Mouse (Mus musculus): ENCODE results near the gene Chrm5. TPM values are rescaled to one million over a fixed set of nuclear protein-coding genes. Genes with fewer than 3 reads are reported as not detected.

The Chrm5 gene
- not detected for total RNA-seq (2021)
- long read RNA-seq, experiment 1, result 0 reads
- long read RNA-seq, experiment 2, result 0 reads

DNA sequence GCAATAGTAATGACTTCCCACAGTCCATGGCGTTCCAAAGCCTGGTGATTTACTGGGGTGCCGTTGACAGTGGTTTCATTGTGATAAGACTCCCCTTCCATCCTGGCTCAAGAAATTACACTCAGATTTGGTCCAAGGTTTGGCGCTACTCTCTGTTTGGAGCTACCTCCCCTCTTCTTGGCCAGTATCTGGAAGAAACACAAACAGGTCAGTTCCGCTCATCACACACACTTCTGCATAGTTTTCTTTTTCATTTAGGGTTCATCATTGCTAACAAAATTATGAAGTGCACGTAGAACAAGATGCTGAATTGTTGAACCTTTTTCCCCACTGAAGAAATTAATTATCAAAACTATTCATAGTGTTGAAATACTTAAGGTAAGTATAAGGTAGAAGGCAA, at the start of gene Chrm5:
Chrm5 (minus strand) TSS at position 101 of the 400 bp plus-strand sequence.
- DNase-seq, result no peak

DNA sequence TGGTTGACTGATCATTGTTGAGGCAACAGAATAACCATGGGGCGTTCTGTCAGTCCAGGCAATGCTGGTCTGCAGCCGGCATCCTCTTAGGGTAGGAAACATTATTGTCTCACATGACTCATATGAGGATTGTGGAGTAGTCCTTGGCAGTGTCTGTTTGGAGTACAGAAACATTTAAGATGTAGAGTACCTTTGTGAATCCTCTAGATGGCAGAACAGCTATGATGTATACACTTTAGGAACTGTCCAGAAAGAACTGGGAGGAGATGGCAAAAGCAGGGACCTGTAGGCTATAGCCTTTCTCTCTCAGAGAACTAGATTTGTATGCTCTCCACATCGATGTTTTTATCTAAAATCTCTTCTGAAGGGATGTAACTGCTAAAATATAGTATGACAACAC, 46.4 kb upstream of the Chrm5 start:
- no peak for DNase-seq

DNA sequence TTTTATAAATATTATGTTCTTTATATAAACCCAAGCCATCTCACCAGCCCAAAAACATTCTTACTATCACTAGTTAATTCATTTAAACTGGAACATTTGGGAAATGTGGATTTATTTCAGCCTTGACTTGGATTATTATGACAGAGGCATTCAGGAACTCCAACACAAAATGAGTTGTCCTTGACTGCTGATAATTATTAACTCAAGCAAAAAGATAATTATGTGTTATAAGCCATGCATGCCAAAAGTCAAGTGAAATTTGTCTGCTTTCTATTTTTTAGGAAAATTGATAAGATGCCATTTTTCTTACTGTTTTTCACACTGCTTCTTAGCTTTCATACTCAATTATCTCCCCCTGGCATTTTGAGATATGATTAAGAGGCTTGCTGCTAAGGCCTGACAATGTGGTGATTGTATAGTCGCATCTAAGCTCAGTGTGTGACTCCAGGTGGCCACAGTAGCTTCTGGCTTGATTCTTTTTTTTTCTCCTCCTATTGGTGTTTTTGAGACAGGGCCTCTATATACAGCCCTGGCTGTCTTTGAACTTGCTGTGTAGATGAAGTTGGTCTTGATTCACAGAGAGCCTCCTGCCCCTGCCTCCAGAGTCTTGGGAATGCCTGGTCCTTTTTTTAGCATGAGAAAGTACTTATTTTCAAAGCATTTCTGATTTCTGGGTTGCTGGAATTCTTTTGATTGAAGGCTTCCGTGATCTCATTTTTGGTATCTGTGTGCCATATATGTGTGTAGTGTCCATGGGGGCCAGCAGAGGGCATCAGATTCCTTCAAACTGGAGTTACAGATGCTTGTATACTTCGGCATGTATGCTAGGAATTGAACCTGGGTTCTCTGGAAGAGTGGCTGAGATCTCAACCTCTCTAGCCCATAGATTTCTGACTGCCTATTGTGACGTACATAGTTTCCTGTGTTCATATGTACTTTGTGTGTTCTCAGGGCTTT, 40.2 kb upstream of the Chrm5 start:
- DNase-seq, result no peak

DNA sequence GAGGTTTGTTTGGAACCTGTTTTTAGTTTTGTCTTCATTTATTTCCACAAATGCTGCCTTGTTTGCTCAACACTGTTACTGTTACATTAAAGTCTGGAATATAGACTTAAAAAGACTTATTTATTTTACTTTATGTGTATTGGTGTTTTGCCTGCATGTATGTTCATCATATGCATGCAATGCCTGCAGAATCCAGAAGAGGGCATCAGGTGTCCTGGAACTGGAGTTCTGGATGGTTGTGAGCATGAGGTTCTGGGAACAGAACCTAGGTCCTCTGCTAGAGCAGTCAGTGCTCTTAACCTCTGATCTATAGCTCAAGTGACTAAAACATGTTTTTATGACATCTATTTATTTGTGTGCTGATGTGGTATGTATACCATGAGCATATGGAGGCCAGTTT, 38.0 kb upstream of the Chrm5 start:
- no peak for DNase-seq

DNA sequence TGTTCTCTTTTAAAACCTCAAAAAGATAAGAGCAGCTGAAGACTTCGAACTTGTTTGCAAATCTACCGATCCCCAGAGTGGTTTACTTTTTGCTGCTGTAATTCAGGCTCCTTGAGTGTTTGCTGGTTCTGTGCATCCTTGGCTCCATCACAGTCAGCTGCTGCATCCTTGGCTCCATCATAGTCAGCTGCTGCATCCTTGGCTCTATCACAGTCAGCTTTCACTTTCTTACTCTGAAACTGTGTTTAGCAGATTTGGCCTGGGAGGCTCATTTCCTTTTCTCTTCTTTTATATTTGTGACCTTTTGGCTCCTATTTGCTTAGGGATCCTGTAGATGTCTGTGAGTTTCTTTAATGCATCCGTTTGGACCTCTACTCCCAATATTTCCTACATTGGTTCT, 36.6 kb upstream of the Chrm5 start:
- DNase-seq, result no peak

DNA sequence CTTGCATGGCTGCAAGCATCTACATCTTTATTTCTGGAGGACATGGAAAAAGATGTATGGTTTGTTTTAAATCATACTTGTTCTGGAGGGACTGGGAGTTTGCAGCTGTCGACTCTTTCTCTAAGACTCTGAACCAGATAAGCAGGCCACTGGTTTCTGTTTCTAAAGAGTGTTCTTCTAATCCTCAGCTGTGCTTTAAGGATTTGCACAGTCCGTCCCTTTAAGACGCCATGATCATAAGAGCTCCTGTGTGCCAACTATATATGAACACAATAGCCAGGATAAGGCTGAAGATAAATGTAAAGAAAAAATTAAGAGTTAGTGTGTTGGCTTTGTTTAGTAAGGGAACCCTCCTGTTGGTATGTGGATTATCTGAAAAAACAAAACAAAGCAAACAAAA, 36.2 kb upstream of the Chrm5 start:
- no peak for DNase-seq

DNA sequence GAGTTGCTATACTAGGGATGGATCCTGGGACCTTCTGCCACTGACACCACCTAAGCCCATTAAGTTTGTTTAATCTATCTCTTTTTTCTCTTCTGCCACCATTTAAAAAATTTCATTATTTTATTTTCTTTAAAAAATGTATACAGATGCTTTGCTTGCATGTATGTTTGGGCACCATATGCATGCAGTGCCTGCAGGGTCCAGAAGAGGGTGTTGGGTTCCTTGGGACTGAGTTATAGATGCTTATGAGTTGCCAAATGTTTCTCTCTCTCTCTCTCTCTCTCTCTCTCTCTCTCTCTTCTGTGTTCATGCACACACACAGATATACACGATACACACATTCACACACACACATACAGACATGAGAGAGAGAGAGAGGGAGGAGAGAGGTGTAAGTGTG, 32.5 kb upstream of the Chrm5 start:
- DNase-seq, result no peak

DNA sequence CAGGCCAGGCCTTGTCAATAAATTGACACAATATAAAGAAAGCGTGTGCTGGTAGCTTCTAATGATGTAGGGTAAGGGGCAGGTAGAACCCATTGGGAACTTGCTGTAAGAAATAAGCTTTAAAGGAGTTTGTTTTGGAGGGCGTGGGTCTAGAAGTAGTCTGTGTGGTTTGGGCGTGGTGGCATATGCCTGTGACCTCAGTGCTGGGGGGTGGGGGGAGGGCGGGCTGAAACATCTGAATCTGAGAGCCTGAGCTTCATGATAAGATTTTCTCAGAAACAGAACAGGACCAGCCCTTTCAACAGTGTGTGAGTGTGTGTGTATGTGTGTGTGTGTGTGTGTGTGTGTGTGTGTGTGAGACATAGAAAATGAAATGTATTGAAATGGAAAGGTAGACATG, 29.6 kb upstream of the Chrm5 start:
- DNase-seq, result no peak

DNA sequence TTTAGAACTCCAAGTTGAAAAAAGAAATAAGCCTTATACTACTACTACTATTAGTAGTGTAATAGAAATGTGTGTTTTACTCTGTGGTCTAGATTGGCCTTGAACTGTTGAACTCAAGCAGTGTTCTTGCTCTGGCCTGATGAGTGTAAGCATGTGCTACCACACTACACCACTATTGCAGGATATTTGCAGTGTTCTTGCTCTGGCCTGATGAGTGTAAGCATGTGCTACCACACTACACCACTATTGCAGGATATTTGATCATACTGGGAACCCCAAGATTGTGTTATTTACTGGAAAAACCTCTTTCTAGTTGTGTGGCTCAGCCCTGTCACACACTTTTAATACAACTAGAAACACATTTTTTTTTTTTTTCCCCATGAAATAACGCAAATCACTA, 26.9 kb upstream of the Chrm5 start:
- DNase-seq, result no peak

DNA sequence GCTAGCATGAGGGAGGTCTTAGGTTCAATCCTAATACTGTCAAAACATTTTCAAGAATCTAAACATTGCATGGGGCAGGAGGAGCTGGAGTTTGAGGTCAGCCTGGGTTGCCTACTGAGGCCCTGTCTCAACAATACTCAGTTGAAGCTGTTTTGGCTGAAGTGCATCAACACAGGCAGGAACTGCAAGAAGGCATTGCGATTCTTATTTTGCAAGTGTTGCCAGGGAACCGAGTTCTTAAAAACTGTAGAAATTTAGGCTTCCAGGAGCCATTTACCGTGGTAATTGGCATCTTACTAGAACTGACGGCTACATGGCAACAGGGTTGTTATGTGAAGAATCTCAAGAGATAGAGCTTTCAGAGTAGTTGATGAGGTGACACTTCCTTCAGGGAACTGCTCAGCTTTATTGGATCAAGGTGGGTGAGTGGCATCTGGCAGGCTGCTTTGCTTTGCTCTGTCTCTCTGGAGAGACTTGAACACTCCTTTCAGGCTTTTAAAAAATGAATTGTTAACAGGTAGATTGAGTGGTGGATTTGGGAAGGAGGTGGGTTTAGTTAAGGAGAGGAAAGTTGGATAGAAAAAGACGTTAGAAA, 26.4 kb upstream of the Chrm5 start:
- DNase-seq, result no peak

DNA sequence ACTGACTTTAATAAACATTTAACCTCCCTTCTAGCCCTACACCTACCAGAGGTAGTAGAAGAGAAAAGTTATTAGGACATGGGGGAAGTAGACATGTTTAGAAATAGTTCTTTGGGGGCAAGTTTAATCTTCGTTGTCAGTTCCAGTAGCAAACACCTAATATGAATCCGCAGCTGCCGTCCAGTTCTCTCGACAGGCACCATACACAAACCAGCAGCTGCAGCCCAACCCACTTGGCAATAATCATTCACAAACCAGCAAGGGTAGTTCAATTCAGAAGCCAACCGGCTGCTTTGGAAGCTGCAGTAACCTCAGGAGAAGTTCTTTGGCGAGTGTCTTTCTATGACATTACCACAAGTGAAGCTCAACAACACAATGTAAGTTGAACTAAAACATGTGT, 23.4 kb upstream of the Chrm5 start:
- DNase-seq, result no peak

DNA sequence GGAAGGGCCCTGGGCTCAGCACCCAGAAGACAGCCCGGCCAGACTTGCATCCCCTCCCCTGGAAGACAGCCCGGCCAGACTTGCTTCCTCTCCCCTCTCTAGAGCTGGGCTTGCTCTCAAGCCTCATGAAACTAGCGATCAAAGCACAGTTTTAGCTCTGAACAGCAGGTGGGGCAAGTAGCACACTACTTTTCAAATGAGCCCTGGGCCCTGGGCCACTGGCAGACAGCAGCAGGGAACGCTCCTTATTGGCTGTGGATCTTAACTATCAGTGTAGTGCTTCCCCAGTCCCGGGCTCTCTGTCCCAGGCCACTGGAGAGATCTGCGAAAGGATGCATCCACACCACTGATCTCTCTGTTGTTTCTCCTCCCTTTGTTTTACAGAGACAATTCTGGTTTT, 20.6 kb upstream of the Chrm5 start:
- DNase-seq, result peak; percentile 81

DNA sequence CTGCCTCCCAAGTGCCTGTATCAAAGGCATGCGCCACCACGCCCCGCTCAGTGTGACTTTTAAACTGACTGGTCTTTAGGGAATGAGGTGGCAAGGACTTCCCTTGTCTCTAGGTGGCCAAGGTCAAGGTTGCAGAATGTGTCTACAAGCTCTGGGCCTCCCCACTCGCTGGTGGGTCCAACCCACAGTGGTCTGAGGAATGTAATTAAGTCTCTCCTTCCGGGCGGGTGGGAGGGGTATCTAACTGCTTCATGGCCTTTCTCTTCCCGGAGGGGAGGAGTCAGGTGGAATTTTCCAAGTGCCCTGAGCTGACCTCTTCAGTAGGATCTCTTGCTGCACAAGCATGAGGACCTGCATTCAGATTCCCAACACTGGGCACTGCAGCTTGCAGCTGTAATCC, 17.3 kb upstream of the Chrm5 start:
- no peak for DNase-seq

DNA sequence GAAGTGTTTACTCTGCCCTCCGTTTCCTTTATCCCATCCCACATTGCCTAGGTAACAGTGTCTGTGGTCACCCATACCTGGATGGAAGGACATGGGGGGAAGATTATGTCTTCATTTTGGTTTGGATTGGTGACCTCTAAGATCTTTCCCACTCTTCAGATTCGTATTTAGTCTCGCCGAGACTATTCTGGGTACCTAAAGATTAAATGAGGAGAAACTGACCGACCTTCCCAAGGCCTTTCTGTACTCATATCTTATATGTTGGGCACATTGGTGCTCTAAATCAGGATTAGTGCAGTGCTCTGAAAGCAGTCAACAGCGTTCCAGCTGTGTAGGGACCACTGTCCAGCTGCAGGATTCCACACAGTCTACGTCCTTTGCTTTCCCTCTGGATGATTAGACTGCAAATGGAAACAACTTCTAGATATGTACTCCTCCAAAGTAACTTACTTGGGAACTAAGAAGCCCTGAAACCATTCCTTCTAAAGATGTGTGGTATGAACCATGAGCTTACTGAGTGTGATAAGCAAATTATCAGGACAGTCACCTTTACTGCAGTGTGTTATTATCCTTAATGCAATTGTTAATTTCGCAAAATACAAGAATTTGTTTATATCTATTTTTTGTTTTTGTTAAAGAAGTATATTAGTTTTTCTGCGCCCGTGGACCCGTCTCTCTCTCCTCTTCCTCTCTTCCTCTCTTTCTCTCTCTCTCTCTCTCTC, 13.1 kb upstream of the Chrm5 start:
- no peak for DNase-seq

DNA sequence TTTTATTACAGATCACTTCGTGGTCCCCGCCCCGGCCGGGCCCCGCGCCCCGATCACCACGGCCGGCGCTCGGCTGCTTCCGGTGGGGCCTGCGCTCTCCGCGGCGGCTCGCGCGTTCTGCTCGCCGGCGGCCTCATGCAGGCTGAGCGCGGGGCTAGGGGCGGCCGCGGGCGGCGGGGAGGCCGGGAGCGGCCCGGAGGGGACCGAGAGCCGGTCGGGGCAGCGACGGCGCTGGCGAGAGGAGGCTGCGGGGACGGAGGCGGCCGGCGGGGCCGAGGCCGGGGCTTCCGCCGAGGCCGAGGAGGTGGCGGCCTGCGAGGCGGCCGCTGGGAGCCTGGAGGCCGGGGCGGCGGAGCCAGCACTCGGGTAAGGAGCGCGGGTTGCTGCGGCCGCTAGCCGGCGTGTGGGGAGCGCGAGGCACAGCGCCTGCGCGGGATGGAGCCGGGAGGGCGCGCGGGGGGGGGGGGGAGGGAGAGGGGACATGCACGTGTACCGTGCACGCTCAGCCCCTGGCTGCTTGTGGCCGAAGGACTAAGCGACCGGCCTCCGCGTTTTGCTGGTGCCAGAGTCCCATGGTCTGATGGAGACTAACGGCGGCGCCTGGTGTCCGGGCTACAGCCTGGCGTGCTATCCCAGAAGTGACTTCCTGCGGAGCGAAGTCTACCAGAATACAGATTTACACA, 12.4 kb upstream of the Chrm5 start, which contains the start of gene Aven:
Aven (plus strand) TSS at position 109 of the 683 bp plus-strand sequence.
- peak; percentile 86 to 92 for DNase-seq

DNA sequence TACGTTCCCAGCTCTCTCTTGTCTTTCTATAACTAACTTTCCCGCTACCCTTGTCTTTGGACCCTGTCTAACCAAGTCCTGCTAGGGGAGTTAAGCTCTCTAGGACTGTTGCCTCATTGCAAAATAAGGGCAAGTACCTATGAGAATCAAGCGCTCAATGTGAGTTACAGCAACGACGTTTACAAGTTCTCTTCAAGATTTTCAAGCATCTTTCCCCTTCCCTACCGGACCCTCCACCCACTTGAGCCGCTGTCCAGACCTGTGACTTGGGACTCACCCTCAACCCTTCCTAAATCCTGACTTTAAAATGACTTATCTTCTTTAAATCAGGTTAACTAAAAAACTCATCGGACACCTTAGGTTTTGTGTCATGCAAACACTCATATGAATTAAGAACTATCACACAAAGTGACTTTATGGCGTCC, 11.9 kb upstream of the Chrm5 start:
- DNase-seq, result peak; percentile 14 to 66

DNA sequence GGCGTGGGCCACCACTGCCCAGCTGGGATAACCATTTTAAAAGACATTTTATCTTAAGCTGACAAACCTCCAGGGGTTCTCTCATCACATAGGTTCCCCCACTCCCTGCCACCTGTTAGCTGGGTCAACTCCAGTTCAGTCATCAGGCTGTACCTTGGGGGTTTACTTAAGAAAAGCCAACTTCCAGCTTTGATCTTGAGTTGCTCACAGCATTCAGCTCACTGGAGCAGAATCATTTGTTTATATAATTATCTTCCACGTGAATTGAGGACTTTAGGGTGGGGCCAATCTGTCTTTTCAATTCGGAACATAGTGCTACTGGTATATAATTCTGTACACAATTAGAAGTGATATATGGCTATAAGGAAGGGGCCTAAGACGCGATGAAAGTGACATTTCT, 11.1 kb upstream of the Chrm5 start:
- no peak for DNase-seq

DNA sequence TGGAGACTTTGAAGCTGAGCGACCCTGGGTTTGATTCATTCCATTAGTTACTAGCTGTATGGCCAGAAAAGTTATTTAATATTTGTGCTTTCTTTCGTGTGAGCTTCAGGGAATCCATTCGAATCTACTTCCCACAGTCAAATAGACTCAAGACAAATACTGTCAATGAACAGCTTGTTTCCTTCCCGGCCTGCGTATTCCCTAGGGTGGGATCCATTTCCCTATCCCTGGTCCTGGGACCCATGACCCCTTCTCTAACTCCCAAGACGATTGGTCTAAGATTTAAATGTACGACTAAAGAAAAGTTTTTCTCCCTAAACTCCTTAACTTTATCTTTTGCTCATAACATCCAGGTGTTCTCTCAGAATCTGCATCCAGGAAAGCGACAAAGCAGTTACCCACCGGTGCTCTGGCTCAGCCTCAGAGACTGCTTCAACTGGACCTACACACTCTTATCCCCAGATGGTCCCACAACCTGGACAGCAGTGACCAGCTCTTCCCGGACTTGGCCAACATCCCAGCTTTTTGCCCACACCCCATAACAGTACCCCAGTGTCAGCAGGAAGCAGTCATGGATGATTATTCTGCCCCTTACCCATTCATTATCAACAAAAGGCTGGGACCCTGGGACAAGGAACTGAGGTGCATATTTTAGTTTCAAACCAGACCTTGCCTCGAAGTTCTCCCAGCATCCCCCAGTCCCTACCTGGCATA, 10.1 kb upstream of the Chrm5 start:
- peak in 1 of 2 experiments; percentile 13 for DNase-seq

DNA sequence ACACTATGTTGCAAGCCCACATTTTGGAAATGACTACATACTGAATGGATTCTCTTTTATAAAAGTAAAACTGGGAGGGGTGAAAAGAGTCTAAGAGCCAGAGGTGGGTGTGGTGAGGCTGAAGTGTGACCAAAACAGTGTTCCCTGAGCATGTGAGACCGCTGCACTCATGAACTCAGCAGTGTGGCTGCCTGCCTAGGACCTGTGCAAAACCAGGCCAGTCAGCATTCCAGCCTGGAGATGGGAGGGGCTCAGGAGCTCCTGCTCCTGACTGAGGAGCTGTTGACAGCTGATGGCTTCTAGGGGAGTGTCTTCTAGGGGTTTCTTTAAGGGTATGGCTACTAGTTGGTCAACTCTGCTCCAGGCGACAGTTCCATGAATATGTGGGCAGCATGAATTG, 4.3 kb upstream of the Chrm5 start:
- peak; percentile 49 to 69 for DNase-seq

DNA sequence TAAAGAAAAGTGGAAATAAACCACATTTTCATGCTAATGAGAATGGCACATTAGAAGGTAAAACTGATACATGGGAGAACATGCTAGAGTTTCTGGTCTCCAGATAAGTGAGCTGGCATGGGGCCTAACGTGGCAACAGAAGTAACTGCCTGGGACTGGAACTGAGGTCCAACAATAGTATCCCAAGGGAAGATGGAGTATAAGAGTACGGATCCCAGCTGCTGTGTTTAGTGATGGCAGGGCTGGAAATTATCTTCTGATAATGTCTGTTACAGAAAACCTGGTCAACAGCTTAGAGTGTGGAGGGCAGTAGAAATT, 2.7 kb upstream of the Chrm5 start:
- peak in 1 of 2 experiments; percentile 20 for DNase-seq

DNA sequence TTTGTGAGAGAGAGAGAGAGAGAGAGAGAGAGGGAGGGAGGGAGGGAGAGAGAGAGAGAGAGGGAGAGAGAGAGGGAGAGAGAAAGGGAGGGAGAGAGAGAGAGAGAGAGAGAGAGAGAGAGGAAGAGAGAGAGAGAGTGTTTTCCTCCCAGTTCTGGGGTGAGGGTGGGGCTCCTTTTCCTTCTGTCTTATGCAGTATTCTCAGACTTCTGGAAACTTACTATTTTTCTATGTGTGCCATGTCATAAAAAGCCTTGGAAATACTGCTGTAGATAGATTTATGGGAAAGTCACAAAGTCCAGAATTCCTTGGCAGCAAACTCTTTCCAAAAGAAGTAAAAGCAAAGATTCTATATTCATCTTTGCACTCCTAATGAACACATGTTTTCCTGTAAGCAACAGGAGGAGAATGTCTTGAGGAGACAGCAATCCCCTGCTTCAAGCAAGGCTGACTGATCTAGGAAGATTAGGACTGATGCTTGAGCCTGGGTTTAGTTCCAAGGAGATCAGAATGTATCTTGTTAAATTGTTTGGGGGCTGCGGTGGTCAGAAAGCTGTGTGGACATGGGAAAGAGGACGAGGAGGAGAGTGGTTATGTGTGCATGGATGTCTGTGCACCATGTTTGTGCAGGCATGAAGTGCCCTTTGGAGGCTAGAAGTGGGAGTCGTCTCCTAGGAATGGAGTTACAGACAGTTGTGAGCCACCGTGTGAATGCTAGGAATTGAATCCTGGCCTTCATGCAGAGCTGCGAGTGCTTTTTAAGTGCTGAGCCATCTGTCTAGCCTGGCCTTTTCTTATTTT, 2.2 kb upstream of the Chrm5 start:
- no peak for DNase-seq

All from heart, adult 18-20 months (tissue).